Mouse (Mus musculus): ENCODE results near the gene Gjd3.
"Not testable (repeated sequence)": the region's sequence is repeated elsewhere in the genome, so short reads cannot be mapped to it uniquely, and the experiment has no call there.

Gene Gjd3

DNA sequence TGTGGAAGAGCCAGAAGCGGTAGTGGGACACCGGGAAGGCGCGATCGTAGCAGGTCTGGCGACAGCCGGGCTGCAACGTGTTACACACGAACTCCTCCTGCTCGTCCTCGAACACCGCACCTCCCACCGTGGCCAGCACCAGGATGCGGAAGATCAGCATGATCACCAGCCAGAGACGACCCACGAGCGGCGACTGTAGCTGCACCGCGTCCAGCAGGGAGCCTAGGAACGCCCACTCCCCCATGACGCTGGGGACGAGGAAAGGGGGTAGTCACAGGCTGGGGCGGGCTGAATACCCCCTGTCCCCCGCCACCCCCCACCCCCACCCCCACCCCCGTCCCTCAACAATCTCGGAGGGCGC lies at the start of gene Gjd3:
Gjd3 (minus strand) TSS at position 244 of the 361 bp plus-strand sequence.
- DNase-seq = no peak

GRCm38 (mm10) chr11:99026899-99027440 lies 44.2 kb upstream of the Gjd3 start:
- no peak for DNase-seq

DNA sequence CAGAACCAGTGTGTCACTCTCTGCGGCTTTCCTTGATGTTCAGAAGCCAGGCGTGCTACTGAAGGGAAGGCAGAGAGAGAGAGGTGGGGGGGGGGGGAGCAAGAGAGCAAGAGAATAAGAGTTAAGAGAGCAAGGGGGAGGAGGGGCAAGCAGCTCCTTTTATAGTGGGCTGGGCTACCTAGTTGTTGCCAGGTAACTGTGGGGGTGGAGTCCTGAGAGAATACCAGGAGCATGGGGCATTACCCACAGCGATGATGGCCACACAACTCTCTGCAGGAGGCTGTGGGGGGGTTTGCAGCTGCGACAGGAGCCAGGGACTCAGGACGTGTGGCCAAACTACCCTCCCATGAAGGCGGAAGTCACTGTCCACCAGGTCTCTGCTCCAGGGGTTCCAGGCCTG lies 43.1 kb upstream of the Gjd3 start:
- no peak for DNase-seq

DNA sequence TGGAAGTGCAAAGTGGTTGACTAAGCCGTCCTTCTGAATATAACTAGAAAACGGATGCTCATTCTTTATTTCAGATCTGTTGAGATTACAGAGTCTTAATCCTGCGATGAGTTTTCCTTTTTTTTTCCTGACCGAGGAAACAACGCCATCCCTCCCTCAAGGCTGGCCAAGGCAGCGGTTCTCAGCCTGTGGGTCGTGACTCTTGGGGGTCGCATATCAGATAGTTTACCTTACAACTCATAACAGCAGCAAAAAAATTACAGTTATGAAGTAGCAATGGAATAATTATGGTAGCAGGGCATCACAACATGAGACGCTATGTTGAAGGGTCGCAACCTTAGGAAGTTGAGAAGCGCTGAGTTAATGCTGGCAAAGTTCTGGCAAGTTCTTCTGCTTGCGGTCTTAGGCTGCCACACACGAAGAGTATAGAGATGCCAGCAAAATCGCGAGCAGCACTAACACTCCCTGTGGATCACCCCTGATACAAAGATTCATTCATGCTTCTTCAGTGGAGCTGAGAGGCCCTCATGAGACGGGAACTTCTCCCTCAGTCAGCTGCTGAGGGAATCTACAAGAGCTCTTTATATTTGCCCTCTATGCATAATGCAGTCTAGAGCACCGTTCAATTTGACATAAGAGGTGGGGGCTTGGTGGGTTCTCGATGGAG lies 41.8 kb upstream of the Gjd3 start:
- DNase-seq = no peak

- DNase-seq = peak; percentile 91
These were observed 41.0 kb upstream of the Gjd3 start, which contains the start of gene Top2a for GRCm38 (mm10) chr11:99023500-99024467. Top2a (minus strand) TSS chr11:99024189.

- DNase-seq = no peak
These were observed 40.3 kb upstream of the Gjd3 start for GRCm38 (mm10) chr11:99023094-99023493.

GRCm38 (mm10) chr11:99022384-99022933 lies 39.6 kb upstream of the Gjd3 start:
- no peak for DNase-seq

- DNase-seq = no peak
These were observed 37.0 kb upstream of the Gjd3 start for GRCm38 (mm10) chr11:99019844-99020243.

- no peak for DNase-seq
These were observed 31.0 kb upstream of the Gjd3 start for GRCm38 (mm10) chr11:99013856-99014255.

- DNase-seq = no peak
These were observed 27.9 kb upstream of the Gjd3 start for GRCm38 (mm10) chr11:99010706-99011105.

- no peak for DNase-seq
These were observed 27.3 kb upstream of the Gjd3 start for GRCm38 (mm10) chr11:99010124-99010523.

GRCm38 (mm10) chr11:99006788-99007187 lies 24.0 kb upstream of the Gjd3 start:
- DNase-seq = no peak

GRCm38 (mm10) chr11:98999243-98999642 lies 16.4 kb upstream of the Gjd3 start:
- no peak for DNase-seq

DNA sequence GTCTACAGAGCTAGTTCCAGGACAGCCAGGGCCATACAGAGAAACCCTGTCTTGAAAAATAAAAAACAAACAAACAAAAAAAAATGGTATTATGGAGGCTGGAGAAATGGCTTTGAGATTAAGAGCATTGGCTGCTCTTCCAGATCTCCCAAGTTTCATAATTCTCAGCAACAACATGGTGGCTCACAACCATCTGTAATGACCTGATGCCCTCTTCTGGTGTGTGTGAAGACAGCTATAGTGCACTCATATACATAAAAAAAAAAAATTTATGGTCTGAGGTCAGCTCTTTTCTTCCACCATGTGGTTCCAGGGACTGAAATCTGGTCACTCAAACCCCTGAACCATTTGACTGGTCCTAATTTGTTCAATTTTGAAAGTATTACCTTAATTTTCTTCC lies 16.0 kb upstream of the Gjd3 start:
- no peak for DNase-seq

DNA sequence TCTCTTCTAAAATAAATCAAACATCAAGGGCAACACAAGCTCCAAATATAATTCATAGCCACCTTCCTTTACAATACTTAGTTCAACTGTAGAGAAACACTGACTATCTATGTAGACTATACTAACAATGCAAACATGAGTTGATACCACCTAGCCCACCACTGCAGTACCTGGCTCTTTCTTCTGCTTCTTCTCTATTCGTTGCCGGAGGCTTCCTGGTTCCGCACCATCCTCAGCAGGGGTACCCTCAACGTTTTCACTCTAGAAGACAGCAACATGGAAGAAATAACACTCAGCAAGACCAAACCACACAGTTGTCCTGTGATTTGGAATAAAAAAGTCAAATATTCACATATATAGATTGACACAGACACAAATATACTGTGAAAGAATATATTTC lies 14.8 kb upstream of the Gjd3 start:
- no peak for DNase-seq

DNA sequence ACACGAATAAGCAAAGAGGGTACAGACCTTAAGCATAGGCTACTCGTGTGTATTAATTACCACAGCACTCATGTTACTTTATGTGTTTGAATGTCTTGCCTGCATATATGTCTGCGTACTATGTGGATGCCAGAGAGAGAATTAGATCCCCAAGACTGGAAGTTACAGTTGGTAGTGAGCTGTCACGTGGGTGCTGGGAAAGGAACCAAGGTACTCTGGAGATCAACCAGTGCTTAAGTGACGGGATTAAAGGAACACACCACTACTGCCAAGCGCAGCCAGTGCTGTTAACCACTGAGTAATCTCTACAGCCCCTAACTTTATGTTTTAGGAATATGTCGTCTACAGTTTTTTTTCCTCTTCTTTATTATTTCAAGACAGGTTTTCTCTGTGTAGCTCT lies 13.2 kb upstream of the Gjd3 start:
- DNase-seq = no peak

DNA sequence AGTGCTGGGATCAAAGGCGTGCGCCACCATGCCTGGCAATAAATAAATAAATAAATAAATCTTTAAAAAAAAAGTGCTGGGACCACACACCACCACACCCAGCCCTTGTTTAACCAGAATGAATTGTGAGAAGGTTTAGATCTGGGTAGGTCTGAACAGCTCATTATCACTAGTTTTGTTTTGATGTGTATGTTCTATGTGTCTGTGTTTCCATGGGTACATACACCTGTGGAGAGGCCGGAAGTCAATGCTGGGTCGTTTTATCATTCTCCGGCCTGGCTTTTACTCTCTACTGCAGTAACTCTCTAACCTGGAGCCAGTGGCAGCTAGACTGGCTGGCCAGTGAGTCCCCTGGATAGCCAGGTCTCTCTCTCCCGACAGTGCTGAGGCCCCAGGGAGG lies 8.1 kb upstream of the Gjd3 start:
- DNase-seq = no peak

GRCm38 (mm10) chr11:98988260-98988659 lies 5.4 kb upstream of the Gjd3 start:
- DNase-seq = not testable (repeated sequence)

GRCm38 (mm10) chr11:98985542-98985941 lies 2.7 kb upstream of the Gjd3 start:
- no peak for DNase-seq

DNA sequence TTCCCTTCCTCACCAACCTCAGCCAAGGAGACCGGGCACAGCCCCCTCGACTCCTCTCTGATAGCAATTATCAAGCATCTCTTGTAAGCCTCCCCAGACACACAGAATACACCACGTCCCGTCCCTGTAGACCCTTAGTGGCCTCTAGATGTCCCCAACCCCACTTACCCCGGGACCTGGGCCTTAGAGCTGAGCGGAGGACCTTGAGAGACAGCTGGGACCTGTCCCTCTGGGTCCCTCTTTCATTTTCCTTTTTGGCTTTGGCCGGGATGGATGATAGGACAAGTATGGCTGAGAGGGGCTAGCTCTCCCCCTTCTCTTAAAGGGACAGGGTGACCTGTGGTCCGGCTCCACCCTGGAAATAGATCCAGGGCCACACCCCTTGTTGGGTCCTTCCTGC lies 735 bp upstream of the Gjd3 start:
- DNase-seq = no peak

- peak; percentile 84 for DNase-seq
These were observed 631 bp downstream of the Gjd3 start for GRCm38 (mm10) chr11:98981997-98982772.

DNA sequence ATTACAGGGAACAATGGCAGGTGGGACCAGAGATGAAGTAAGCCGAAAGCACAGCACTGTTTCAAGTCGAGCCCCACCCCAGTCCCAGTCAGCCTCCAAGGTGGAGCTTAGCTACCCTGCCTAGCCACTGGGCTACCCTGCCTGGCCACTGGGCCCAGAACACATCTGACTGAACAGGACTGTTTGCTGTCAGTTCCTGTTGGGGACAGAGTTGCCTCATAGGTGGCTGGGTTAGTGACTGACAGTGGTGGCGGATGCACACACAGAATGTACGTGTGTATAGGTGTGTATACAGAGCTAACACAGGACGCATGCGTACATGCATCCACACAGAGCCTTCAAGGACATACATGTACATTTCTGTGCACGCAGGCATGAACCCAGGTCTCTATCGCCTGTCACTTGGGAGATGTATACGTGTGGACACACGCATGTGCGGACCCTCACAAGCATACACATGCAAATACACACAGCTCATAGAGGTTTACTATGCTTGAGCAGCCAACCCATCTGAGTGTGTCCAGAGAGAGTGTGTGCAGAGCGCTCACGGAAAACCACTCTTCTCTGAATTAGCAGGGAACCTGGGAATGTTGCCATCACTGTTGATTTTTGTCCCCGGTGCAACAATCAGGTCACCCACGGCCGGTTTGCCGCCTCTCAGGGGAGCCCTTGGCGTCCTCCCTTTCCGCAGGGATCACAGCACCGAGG lies 1.4 kb downstream of the Gjd3 start:
- no peak for DNase-seq

All from right cerebral cortex, postnatal 25 days (tissue).